Mouse (Mus musculus): ENCODE measurements around the gene Sowaha.
A peak's percentile ranks its signal among the peaks of the same experiment; 100 is the strongest.

The Sowaha gene

DNA sequence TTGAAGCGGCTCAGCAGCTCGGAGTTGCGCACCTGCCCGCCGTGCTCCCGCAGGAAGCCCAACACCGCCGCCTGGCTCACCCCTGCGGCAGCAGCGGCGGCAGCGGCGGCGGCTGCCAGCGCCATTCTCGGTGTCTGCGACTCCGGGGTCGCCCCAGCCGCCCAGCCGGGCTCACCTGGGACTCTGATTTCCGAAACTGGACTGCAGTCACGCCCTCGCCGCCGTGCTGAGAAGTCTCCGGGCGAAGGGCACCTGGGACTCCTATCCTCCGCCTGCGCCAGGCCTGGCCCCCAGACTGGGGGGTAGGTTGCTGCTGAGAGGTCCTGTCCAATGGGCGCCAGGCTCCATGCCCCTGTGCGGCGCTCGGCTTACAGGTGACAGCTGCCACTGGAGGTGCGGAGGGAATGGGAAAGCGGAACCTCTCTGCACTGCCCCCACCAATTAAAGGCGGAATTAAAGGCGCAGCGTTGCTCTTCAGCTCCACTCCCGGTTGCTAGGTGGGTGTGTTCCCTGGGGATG is at the start of gene Sowaha, which contains the start of gene Gm9945:
Gene Sowaha, minus strand, starts transcription at position 492 of the 519 bp plus-strand sequence.
Gene Gm9945, plus strand, starts transcription at position 384 of the 519 bp plus-strand sequence.
- no peak for DNase-seq (ENCODE audit: extremely low read depth, low read depth)

- DNase-seq (ENCODE audit: extremely low read depth, low read depth), result no peak
These were observed 49.1 kb upstream of the Sowaha start for GRCm38 (mm10) chr11:53529253-53529557.

DNA sequence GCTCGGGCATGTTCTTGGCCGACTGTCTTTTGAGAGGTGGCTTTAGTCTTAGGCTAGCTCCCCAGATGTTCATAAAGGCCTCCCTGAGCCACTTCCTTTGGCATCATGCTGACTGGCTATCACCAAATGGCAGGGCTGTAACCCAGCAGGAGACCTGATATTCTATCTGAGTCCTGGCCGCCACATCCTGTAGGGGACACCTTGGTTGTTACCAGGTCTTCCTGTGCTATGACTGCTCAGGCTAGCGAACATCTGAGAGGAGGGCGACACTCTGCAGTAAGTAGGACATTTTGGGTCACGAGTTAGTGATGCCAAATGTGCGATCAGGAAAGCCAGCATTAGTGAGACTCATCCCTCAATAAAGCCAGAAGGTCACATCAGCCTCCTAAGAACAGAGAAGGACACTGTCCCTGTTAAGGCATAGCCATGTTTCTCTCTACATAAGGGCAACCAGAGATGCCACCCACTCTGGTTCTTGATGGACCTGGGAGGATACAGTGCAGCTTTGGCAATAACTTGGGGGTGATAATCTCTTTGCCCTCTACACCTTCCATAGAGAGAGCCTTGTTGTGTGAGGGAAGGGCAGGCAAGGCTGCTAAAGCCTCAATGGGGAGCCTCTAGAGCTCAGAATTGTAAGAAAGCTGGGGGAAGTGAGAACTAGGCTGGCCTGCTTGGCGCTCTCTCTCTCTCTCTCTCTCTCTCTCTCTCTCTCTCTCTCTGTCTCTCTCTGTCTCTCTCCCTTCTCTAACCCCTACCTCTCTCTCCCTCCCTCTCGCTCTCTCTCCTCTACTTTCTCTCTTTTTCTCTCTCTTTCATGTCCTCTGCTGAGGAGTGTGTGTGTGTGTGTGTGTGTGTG is 48.6 kb upstream of the Sowaha start:
- DNase-seq (ENCODE audit: extremely low read depth, low read depth), result no peak

DNA sequence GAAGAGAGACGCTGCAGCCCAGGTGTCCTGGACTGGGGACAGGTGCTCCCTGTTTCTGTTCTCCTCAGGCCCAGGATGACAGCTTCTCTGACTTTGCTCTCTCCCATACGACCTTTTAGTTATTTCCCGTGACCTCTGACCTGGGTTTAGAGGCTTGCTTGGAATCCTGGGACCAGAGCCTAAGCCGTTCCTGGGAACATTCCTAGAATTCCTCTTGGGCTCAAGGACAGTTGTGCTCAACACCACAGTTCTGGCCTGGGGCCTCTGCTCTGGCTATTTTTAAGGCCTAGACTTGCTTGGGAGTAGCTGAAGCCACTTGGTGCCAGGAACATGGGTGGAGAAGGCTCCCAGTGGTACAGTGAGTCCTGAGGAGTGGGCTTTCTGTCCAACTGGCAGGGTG is 45.4 kb upstream of the Sowaha start:
- no peak for DNase-seq (ENCODE audit: extremely low read depth, low read depth)

DNA sequence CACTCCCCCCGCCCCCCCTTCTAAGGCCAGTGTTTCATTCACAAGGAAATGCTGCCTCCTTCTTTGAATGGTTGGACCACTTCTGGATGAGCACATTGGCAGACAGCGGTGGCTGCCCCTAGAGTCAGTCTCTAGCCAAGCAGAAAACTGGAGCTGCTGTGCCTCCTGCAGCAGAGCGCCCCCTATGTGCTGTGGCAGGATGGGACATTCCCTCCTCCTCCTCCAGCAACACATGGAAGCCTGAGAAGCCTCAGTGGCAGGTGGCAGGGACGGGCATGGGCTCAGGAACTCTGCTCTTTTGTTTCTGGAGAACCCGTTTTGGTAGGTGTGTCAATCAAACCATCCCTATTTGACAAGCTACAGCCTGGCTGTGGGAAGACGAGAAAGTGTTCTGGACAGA is 44.8 kb upstream of the Sowaha start:
- DNase-seq (ENCODE audit: extremely low read depth, low read depth), result no peak

GRCm38 (mm10) chr11:53523545-53524405 is 43.7 kb upstream of the Sowaha start:
- DNase-seq (ENCODE audit: extremely low read depth, low read depth), result no peak

DNA sequence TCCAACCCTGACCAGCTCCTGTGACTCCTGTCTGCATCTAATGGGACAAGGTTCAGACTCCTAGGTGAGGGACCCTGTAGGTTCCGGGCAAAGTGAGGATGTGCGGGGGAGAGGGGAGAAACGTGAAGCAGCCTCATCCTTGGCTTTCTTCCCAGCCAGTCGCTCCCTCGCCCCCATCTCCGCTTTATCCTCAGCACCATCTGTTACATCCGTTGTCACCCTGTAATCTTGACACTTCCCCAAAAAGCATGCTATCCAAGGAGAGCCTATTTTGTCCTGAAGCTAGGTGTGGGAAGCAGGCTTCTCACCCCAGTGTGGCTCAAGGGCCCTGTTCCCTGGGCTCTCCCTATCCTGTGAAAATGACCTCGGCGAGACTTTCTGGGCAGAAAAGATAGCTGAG is 42.9 kb upstream of the Sowaha start:
- peak; percentile 70 for DNase-seq (ENCODE audit: extremely low read depth, low read depth)

DNA sequence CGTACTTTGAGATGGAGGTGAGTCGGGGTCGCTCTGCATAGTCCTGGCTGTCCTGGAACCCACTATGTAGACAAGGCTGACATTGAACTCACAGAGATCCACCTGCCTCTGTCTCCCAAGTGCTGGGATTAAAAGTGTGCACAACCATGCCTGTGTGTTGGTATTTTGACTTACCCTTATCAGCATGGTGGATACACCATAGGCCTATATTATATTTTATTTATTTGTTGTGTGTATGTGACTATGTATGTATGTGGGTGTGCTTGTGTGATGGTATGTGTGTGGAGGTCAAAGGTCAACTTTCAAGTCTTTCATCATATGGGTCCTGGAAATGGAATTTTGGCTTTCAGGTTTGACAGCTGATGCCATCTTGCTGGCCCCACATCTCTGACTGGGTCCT is 42.3 kb upstream of the Sowaha start:
- DNase-seq (ENCODE audit: extremely low read depth, low read depth), result no peak

- DNase-seq (ENCODE audit: extremely low read depth, low read depth), result no peak
These were observed 41.7 kb upstream of the Sowaha start for GRCm38 (mm10) chr11:53521821-53522131.

DNA sequence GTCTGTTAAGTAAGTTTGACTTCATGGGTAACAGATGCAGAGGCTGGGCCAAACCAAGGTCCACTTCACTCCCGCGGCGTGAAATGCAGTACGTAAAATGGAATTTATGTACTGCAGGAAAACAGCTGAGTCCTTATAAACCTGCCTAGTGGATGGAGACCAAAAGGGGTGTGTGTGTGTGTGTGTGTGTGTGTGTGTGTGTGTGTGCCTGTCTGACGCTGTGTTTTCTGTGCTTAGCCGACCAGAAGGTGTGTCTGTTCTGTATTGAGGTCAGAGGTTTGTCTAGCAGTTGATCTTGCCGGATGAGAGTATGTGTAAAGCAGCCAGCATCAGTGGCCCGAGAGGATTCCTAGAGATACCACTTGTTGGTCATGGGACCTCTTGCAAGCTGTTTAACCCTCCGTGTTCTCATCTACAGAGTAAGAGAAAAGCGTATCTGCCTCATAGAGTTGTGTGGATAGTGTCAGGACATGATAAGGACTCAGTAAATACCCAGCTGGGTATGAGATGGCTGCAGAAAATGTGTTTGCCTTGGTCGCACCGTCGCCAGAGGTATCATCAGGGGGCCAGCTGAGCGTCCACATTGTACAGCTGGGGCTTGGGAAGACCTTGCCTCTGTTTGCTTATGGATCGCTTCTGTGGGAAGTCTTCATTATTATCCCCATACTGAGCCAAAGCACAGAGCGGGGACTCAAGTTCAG is 41.2 kb upstream of the Sowaha start:
- DNase-seq (ENCODE audit: extremely low read depth, low read depth), result peak; percentile 46

DNA sequence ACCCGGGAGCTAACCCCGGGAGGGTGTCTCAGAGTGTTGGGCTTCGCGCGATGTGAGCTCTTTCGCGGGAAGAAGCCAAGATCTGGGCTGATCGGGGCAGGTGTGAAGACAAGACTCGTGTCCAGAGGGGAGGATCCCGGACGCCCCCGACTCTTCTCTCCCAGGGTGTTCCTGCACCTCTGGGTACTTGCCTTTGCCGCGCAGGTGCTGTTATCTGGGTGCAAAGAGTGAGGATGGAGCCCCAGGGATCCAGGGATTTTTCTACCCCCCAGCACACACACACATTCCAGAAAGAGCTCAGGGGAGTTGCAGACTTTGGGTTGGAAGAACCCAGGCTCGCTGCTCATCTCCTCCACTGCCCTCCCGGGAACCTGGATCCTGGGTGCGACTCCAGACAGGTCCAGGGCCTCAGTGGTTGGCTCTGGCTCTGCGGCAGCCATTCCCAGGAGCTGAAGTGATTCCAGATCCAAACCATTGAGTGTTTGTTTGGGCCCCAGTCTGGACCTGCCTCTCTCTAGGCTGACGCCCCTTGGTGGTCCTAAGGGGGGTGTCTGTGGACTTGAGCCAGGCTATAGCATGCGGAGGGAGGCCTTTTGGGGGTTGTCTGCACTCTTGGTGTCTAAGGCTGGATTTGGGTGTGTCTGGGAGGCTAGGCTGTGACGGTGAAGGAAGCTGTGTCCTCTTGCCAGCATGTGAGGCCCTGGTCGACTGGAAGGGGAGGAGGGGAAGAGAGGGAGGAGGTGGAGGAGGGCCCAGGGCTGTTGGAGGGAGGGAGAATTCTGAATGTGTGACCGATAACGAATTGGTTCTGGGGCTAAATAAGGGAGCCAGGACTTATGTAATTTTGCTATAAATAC is 40.3 kb upstream of the Sowaha start:
- peak; percentile 86 for DNase-seq (ENCODE audit: extremely low read depth, low read depth)

DNA sequence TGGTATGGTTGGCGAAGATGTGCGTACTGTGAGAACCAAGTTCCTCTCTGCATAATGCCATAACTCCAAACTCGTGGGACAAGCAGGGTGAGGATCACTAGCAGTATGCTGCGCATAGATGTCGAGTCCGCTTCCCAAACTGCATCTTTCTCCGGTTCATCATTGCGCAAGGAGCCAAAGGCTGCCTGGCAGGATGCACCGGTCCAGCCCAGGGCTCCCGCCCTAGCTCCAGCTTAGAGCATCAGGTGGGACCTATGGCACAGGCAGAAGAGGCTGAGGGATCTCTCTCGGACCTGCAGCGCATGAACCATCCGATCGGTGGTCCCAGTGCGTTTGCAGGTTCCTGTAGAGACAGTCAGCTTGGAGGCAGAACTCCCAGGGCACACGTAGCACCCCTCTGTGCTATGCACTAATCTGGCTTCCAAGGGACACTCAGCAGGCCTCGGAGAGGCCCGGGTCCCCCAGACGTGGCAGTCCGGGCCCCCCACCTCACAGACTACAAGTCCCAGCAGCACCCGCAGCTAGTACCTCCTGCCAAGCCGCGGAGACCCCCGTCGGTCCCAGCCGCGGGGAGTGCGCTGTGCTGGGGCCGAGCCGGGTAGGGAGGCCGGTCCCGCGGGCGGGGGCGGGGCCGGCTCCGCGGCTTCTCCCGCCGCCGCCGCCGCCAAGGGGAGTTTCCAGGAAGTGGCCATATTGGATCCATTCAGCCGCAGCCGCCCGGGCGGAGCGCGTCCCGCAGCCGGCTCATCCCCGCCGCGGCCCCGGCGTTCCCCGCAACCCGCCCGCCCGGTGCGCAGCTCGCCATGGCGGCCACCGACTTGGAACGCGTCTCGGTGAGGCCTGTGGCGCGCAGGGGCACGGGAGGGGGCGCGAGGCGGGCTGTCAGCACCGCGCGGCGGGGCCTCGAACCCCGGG is 39.4 kb upstream of the Sowaha start, which contains the start of gene Sept8:
Gene Sept8, plus strand, starts transcription at position 51 of the 915 bp plus-strand sequence.
- DNase-seq (ENCODE audit: extremely low read depth, low read depth), result no peak

DNA sequence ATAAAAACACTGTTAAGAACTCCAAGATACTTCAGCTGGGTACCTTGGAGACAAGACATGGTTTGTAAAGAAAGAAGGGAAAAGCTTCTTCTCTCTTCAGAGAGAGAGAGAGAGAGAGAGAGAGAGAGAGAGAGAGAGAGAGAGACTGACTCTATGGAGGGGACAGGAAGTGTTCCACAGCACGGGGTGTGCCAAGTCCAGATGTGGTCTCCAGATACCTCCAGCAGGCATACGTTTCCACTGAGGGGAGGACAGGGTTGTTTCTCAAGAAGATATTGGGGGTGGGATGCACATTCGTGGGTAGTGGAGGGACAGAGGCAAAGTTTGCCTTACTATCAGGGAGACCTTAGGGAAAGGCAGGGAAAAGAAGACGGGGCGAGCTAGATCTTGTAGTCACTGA is 38.7 kb upstream of the Sowaha start:
- peak; percentile 80 for DNase-seq (ENCODE audit: extremely low read depth, low read depth)

- DNase-seq (ENCODE audit: extremely low read depth, low read depth), result no peak
These were observed 36.9 kb upstream of the Sowaha start for GRCm38 (mm10) chr11:53516775-53517627.

DNA sequence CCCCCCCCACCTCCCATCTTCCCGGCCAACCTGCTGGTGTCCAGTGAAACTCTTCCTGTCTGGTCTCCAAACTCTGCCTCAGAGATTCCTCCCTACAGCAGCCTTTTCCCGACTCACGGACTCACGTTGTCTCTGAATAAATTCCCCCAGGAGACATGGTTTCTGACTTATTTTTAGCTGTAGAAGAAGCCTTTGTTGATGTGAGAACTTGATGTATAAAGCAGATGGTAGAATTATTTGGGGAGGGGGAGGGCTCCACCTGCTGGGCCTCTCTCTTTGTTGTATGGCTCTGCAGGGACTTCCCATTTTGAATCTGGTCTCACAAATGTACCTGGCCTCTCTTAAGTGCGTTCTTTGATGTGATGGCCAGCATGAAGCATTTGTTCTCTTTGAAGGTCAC is 30.3 kb upstream of the Sowaha start:
- DNase-seq (ENCODE audit: extremely low read depth, low read depth), result no peak

DNA sequence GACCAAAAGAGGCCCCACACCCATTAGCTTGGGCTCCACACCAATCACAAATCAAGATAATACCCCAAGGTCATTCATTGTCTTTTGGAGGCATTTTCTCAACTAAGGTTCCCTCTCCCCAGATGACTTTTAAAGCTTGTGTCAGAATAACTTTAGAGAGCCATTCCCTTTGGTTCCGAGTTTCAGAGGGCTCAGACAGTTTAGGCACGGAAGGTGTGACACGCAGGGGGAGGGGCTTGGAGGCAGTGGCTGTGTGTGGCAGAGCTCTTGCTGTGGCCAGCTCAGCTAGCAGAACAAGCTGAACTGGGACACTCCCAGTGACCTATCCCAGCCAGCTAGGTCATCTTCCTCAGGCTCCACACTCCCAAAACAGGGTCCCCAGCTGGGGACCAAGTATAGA is 28.5 kb upstream of the Sowaha start:
- no peak for DNase-seq (ENCODE audit: extremely low read depth, low read depth)

DNA sequence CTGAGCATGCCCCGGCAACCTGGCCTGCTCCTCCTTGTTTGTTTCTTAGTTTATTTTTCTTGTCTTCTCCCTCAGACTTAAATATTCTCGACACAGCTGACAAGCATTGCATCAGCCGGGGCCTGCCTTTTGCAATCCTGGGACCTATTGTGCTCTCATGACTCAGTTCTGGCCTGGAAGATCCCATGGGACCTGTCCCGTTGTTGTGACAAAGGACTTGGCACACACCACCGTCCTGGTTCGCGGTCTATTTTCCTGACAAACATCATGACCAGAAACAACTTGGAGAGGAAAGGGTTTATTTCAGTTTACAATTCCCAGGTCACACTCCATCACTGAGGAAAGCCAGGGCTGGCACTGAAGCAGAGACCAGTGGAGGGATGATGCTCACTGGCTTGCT is 28.1 kb upstream of the Sowaha start:
- DNase-seq (ENCODE audit: extremely low read depth, low read depth), result no peak

GRCm38 (mm10) chr11:53507098-53507805 is 27.2 kb upstream of the Sowaha start:
- no peak for DNase-seq (ENCODE audit: extremely low read depth, low read depth)

Data from MEL-GATA-1-ER (cell line).